Mouse (Mus musculus): ENCODE data around the gene Agtr1b.
A peak's percentile ranks its signal among the peaks of the same experiment; 100 is the strongest.

Agtr1b gene

GRCm38 (mm10) chr3:20366558-20367522 is at the start of gene Agtr1b:
Gene Agtr1b (minus strand): TSS chr3:20367177.
- DNase-seq (ENCODE audit: low spot score), result no peak

GRCm38 (mm10) chr3:20353598-20353997 is 13.4 kb downstream of the Agtr1b start:
- DNase-seq (ENCODE audit: low spot score), result no peak

GRCm38 (mm10) chr3:20348206-20348605 is 18.8 kb downstream of the Agtr1b start:
- no peak for DNase-seq (ENCODE audit: low spot score)

- no peak for DNase-seq (ENCODE audit: low spot score)
Measured at GRCm38 (mm10) chr3:20340402-20340801, 26.6 kb downstream of the Agtr1b start.

GRCm38 (mm10) chr3:20334681-20335080 is 32.3 kb downstream of the Agtr1b start:
- DNase-seq (ENCODE audit: low spot score), result no peak

GRCm38 (mm10) chr3:20317233-20317632 is 49.7 kb downstream of the Agtr1b start:
- no peak for DNase-seq (ENCODE audit: low spot score)

GRCm38 (mm10) chr3:20309142-20309541 is 57.8 kb downstream of the Agtr1b start:
- no peak for DNase-seq (ENCODE audit: low spot score)

GRCm38 (mm10) chr3:20307256-20307655 is 59.7 kb downstream of the Agtr1b start:
- DNase-seq (ENCODE audit: low spot score), result no peak

- peak; percentile 6 for DNase-seq (ENCODE audit: low spot score)
Measured at GRCm38 (mm10) chr3:20304758-20305352, 62.1 kb downstream of the Agtr1b start.

GRCm38 (mm10) chr3:20295546-20295945 is 71.4 kb downstream of the Agtr1b start:
- DNase-seq (ENCODE audit: low spot score), result no peak

GRCm38 (mm10) chr3:20294542-20295348 is 72.2 kb downstream of the Agtr1b start:
- no peak for DNase-seq (ENCODE audit: low spot score)

- no peak for DNase-seq (ENCODE audit: low spot score)
Measured at GRCm38 (mm10) chr3:20291370-20291769, 75.6 kb downstream of the Agtr1b start.

GRCm38 (mm10) chr3:20288761-20289160 is 78.2 kb downstream of the Agtr1b start:
- DNase-seq (ENCODE audit: low spot score), result no peak

- no peak for DNase-seq (ENCODE audit: low spot score)
Measured at GRCm38 (mm10) chr3:20281796-20282195, 85.2 kb downstream of the Agtr1b start.

- no peak for DNase-seq (ENCODE audit: low spot score)
Measured at GRCm38 (mm10) chr3:20275633-20276032, 91.3 kb downstream of the Agtr1b start, which contains the start of gene Cpb1. Gene Cpb1 (minus strand): TSS chr3:20275733.
